Mouse (Mus musculus): Measurements from ENCODE around the gene Crygn.
"Not testable (repeated sequence)": the region's sequence is repeated elsewhere in the genome, so short reads cannot be mapped to it uniquely, and the experiment has no call there.

Crygn gene

DNA sequence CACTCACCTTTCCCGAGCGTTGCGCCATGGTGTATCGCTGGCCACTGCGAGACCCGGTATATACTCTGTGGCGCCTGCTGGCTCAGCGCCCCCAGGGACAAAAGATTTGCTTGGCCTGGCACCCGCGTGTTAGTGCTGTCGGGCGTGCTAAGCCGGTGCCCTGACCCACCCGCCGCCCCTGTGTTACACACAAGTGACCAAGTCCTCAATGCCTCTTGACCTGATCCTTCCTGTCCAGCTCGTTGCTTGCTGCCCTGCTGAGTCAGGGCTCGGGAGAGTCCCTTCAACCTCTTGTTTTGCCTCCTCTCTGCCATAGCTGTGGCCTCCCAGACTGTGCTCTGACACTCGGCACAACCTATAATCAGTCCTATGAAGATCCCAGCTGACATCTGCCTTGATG, at the start of gene Crygn:
Gene Crygn, minus strand, starts transcription at position 193 of the 400 bp plus-strand sequence.
- no peak for DNase-seq (ENCODE audit: low spot score)

DNA sequence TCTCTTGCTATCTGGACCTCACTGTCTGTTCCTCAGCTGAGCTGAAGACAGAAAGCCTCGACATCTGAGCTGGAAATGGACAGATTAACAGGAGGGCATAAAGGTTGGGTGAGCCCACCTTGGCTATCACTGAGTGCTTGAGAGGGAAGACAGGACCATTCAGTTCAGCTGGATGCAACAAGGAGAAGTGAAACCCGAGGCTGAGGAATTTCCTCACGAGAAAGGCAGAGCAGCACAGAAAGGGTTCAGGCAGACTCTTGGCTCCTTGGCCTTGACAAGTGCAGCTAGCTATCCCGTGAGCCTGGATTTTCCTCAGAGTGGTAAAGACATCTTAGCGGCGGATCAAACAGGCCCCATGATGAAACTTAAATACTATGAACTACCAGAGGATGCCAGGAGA, 47.4 kb upstream of the Crygn start:
- DNase-seq (ENCODE audit: low spot score), result no peak

DNA sequence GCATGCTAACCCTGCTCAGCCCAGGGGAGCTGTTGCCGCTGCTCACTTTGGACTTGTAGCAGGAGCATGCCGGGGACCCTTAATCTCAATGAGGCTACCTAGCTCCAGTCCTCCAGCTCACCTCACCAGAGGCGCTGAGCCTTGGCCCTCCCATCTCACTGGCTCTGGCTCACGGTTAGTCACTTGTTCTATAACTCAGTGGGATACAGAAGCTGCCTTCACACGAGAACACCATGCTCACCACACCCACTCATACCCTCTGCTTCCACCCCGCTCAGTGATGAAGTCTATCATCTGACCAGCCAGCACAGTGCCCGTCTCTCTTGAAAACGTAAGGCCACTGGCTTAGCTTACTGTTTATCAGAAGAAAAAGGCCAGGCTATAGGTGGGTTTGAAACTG, 46.9 kb upstream of the Crygn start:
- DNase-seq (ENCODE audit: low spot score), result no peak

DNA sequence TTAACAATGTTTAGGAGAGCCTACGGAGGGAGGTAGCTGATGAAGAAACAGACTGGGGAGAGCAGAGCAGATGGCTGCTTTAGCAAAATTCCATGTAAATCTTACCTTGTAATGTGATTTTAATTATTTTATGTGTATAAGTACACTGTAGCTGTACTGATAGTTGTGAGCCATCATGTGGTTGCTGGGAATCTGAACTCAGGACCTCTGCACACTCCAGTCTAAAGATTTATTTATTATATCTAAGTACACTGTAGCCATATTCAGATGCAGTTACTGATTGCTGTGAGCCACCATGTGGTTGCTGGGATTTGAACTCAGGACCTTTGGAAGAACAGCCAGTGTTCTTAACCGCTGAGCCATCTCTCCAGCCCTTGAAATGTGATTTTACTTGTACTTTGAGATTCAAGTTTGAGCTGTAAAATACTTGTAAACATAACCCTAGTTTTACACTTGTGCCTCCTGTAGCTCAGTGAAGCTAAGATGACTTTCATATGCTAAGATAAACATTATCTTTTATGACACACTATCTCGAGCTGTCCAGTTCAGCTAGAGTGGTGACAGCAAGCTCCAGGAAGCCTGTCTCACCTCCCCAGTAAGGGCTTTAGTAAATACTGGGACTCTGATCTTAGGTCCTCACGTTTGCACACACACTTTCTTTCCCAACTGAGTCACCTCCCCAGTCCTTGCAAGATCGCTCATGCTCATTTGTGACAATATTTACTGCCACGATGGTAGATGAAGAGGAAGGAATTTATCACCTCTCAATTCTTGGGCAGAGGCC, 44.2 kb upstream of the Crygn start:
- DNase-seq (ENCODE audit: low spot score), result no peak

DNA sequence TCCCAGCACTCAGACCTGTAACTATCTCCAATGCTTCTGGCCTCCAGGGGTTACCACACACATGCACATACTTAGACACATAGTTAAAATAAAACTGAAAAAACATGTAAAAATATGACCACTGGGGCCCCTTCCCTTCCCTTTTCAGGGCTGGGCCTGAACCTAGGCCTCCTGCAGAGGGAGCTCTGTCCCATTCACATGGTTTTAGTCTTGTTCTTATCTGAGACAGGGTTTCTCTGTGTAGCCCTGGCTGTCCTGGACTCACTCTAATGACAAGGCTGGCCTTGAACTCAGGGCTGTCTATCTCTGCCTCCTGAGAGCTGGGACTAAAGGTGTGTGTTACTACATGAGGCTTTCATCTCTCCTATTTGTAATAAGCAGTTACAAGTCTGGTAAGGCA, 42.6 kb upstream of the Crygn start:
- no peak for DNase-seq (ENCODE audit: low spot score)

DNA sequence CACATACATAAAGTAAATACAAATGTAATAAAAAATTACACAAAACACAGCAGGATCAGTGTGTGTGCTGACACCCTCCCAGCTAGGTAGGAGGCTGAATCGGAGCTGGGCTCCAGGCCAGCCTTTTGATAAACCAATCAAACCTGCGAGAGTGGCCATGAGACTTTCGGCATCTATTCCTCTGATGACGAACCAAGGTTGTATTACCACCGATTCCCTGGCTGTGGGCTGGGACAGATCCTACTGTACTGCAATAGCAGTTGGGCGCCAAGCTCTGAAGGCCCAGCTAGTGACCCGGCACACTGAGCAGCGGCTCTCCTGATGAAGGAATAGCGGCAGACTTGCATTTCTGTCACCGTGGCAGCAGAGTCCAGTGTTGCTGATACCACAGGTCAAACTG, 40.8 kb upstream of the Crygn start:
- no peak for DNase-seq (ENCODE audit: low spot score)

DNA sequence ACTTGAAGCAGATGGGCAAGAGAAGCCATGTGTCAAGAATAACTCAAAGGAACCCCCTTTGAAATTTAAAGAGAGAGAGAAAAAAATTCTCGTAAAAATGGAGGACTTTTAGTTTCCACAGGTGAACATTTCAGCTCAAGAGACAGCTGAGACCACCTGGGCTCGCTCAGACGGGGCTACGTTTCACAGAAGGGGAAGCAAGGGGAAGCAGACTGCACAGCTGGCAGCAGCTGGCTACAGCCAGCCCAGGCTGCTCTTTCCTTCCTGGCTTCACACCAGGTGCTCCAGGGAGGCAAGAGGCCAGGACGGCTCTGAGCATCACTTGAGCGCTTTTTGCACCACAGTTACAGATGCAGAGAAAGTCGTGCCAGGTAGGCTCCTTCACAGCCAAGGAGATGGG, 40.0 kb upstream of the Crygn start:
- no peak for DNase-seq (ENCODE audit: low spot score)

DNA sequence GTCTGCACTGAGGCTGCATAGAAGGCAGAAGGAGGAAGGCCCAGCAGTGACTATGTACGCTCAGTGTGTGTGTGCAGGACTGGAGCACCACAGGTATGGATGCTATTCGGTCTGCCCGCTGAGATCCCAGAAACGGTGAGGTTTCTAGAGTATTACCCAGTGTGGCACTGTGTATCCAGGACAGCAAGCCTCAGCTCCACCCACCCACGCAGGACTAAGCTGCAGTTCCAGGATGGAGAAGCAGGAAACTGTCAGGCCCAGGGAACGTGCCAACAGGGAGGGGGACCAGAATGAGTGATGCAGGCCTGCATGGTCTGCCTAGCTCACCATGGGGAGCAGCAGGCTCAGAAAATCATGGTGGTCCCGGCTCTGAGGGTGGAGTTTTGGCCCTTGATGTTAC, 35.2 kb upstream of the Crygn start:
- no peak for DNase-seq (ENCODE audit: low spot score)

DNA sequence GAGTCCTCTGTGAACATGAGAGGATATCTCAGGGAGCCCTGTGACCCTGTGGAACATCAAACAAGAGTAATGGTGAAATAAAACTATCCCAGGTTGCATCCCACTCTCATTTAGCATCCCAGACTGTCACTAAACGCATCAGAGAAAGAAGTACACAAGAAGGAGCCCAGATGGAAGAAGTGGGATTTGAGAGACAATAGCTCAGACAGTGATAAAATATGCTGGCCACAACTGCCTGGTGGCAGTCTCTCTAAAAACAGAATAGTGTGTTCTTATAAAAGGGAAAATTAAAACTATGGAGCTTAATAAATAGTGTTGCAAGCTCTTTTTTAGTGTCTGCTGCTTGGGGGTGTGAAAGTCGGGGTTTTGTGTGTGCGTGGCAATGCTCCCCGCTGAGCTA, 25.1 kb upstream of the Crygn start:
- no peak for DNase-seq (ENCODE audit: low spot score)

DNA sequence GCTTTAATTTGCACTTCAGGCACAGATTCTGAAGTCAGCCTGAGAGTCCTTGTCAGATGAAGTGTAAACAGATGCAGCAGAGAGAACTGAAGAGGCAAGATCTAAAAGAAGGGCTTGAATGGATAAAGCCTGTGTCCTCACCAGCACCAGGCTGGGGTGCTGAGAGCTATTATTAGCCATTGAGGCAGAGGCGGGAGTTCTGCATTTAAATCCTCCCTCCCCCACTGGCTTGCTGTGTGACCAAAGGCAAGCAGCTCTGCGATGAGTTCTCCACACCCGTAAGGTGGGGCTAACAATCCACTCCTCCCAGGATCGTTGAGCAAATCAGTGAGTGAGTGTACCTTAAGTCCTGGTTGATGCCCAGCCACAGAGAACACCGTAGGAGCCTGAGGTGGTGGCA, 23.2 kb upstream of the Crygn start:
- DNase-seq (ENCODE audit: low spot score), result no peak

DNA sequence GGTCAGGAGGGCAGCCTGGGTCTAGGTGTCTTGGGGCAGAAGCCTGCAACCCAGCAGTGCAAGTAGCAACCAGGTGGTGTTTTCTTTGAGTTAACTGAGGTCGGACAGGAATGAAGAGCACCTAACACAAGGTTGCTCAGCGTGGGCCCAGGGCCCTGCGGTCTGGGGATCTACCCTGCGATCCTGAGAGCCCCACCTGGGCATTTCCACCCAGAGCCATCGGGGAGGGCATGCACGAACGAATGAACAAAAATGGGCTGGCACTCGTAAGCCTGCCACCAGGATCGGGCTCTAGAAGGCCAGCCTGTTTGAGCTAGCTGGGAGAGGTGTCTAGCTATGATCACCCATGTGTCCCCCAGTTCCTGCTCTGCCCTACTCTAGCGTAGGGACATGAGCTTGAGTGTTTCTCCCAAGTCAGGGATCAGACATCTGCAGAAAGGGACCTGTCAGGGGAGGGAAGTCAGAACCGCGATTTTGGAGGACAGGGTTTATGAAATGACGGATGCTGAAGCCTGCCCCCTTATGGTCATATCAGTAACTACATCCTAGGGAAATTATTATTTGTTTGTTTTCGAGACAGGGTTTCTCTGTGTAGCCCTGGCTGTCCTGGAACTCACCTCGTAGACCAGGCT, 22.2 kb upstream of the Crygn start:
- no peak for DNase-seq (ENCODE audit: low spot score)

DNA sequence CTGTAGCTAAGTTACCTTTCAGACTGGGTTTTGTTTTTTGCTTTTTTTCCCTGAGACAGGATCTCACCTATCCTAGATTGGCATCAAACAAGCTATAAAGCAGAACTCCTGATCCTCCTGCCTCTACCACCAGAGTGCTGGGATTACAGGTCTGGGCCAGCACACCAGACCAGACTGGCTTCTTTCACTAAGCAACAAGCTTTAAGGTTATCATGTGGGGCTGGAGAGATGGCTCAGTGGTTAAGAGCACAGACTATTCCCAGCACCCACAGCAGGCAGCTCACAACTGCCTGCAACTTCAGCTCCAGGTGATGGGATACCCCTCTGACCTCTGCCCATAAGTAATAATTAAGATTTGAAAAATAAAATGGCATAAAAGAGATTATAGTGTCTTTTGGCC, 21.5 kb upstream of the Crygn start:
- no peak for DNase-seq (ENCODE audit: low spot score)

DNA sequence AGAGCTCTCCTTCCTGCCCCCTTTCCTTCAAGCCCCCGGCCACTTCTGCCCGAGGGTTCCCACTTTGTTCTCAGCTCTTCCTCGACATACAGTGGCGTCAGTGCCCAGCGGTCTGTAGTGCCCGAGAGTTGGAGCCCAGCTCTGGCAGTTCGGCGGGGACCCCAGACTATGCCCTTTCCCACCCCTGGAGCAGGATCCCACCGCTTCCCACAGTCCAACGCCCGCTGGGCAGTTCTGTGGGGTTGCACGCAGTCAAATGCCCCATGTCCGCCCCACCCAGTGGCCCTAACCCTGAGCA, 21.0 kb upstream of the Crygn start:
- DNase-seq (ENCODE audit: low spot score), result no peak

DNA sequence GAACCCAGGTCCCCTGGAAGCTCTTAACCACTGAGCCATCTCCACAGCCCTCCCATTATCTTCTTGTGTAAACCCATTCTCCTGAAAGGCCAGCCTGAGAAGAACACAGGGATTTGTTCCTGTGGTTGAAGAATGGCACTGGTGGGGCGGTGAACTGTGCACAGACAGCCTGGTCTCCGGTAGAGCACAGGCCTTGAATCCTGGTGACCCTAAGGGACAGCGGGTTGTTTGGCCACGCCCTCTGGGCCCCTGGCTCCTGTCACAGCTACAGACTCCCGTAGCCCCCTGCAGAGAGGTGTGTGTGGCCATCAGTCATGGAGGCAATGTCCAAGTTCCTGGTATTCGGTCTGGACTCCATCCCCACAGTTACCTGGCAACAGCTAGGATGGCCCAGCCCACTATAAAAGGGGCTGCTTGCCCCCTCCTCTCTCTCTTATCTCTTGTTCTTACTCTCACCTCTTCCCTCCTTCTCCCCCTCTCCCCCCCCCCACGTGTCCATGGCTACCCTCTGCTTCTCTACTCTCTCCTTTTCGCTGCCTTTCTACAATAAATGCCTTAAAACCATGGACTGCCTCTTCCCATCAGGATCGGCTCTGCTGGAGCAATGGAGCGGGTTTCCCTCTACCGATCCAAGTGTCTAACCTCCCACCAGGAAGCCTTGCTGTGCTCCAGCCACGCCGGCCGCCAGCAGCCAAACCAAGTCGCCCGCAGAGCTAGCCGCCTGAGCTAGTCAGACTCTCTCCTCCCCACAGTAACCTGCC, 20.5 kb upstream of the Crygn start:
- no peak for DNase-seq (ENCODE audit: low spot score)

DNA sequence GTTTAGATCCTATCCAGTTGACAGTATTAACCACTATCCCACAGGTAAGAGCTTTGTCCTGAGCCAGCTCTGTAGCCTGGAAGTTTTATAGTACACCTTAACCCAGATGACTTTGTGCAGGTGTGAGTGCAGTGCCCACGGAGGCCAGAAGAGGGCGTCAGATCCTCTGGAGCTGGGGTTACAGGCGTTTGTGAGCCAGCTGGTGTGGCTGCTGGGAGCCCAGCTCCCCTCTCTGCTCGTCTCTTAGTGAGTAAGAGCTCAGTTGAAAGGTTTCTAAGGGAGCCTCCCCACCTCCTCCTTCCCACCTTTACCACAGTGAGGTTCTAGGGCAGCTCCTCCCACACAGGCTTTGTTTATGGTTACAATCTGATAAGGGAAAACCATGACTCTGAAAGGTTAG, 18.9 kb upstream of the Crygn start:
- no peak for DNase-seq (ENCODE audit: low spot score)

DNA sequence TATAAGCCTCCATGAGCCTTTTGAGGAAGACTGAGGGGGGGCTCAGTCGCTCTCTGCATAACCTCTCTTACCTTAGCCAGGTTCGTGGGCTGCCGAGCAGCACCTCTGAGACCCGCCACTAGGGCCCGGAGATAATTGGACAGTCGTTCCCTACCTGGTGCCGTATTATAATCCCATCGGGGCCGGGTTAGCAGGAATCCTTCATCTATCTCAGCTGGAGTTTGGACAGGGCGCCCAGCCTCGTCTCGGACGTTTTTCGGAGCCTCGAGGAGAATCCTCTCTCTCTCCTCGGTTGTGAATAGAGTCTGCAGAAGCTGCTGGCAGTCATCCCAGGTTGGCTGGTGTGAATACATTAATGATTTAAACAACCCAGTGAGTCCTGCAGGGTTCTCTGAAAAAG, 16.7 kb upstream of the Crygn start:
- not testable (repeated sequence) for DNase-seq (ENCODE audit: low spot score)

DNA sequence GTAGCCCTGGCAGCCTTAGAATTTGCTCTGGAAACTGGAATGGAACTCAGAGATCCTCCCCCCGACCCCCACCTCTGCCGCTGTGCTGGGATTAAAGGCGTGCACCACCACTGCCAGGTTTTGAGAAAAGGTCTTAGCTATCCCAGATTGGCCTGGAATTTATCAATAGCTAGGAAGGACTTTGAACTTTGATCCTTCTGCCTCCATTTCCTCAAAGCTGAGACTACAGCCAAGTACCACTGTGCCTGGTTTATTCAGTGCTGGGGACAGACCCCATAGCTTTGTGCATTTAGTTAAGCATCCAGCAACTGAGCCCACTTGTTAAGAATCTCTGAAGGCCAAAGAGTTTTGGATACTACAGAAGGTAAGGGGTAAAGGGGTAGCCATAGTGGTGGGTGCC, 877 bp downstream of the Crygn start:
- DNase-seq (ENCODE audit: low spot score), result no peak

DNA sequence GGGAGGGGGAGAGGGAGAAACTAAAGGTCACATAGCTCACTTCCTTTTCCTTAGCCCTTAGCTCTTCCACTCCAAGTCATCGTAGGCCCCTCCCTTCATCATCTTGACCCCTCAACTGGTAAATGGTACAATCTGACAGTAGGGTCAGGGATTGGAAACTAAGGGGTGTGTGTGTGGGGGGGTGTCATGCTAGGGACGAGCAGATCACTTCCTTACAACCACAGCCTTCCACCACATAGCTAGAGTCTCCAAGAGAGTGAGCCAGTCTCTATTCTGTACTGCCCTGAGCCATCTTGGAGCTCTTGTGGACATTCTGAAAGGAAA, 5.7 kb downstream of the Crygn start:
- DNase-seq (ENCODE audit: low spot score), result no peak

DNA sequence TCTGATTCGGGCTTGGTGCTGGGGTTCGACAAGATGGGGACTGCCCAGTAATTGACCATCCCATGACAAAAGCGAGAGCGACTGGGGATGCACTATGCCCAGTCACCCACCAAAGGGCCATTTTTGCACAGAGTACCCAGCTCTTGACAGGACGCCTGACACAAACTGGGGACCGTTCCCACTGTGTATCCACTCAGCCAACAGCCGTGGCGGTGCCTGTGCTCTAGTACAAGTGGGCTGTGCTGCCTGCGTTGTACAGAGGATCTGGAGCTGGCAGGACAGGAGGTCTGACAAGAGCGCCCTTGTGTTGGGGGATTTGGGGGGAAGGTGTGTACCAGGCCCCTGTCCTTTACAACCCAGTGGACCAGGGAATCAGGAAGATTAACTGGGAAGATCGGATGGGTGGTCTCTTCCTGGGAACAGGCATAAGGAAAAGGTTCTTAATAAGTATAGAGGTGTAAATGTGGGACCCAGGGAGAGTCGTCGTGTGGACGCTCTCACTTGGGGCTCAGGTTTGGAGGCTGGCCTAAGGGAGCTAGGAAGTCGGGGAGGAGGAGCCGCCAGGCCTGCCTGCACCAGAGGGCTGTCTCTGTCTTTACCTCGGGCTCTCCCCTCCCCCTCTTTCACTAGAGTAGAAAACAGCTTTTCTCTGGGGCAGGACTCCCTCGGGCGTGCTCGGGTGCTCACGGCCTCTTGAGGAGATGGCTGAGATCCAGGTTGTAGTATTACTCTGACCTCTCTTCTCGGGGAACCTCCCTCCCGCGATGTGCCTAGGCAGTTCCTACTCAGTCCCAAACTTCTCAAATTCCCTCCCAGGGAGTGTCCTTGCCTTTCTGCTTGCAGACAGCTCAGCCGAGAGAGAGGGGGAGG, 6.3 kb downstream of the Crygn start:
- DNase-seq (ENCODE audit: low spot score), result no peak

DNA sequence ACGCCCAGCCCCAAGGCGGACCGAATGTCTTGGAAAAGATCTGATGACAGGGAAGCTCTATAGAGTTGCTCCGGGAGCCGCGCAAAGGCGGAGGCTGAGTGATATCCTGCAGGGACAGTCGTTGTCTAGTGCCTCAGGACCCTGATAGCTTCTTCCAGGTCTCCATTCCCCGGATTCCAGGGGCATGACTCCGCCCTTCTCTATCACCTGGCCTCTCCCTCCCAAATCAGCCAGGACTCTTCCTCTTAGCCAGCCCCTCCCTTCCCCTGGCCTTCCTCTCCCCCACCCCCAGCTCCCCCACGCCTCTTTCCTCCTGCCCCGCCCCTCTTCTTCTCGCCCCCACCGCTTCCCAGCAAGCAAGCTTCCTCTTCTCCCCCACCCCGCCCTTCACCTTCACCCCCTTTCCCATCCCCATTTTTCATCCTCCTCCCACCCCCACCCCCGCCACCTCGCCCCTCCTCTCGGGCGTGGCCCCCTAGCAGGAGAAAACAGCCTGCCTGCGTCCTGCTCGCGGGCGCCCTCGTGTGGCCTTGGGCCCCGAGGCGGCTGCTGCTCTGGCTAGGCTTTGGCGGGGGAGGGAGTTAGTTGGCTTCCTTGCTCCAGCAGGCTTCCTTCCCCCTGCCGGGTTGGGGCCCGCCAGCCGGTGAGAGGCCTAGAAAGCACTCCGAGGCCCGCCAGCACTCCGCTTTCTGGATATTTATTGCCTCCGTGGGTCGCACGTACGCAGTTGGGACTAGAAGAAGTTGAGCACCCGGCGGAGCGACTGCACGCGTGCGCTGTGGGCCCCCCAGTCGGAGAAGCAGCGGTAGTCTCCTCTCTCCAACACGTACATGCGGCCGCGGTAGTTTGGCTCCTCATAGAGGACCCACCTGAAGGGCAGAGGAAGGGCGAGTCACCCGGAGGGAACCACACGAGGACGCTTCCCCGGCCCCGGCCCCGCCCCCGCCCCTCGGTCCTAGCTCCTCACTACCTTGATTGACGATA, 7.2 kb downstream of the Crygn start:
- DNase-seq (ENCODE audit: low spot score), result peak; percentile 54

DNA sequence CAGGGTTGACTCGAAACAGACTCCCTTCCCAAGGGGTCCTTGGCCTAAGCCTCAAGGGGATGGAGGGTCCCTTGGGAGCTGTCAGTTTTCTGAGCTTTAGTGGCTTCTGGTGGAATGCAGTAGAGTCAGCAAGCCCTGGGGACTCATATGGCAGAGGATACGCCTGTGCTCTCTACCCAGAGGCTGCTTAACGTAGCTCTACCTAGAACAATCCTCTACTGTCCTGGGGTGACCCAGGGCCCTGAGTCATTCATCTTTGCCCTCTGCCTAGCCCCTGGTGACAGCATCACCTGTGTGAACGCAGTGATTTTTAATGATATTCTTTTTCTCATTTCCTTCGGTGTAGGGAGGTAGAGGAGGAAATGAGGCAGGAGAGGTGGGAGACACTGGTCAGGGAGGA, 8.1 kb downstream of the Crygn start:
- no peak for DNase-seq (ENCODE audit: low spot score)
